Mouse (Mus musculus) embryonic facial prominence, embryonic 13.5 days (tissue): ENCODE measurements around the gene Glmn. TPM values are rescaled to one million over a fixed set of nuclear protein-coding genes. Genes with fewer than 3 reads are reported as not detected.

ENCODE experiments used
- ATAC-seq: fragments of 200-750 bp; cut with Nextera tagmentation; 2 replicates; pipeline ENCODE4 v1.8.0; 2017; ENCODE audit warnings: low read depth; ENCODE audit not compliant: insufficient number of reproducible peaks, insufficient read depth, low FRiP score, low TSS enrichment
- H3K27ac ChIP-seq: fragments of 300-500 bp; sonication (generic); 2 replicates; pipeline ENCODE4 v1.5.1; 2015; ENCODE audit warnings: moderate library complexity, mild to moderate bottlenecking, inconsistent platforms
- H3K27me3 ChIP-seq: fragments of 300-500 bp; sonication (generic); 2 replicates; pipeline ENCODE4 v1.6.1; 2015; ENCODE audit warnings: mild to moderate bottlenecking, inconsistent platforms
- H3K36me3 ChIP-seq: fragments of 300-500 bp; sonication (generic); 2 replicates; pipeline ENCODE4 v1.6.1; 2015; ENCODE audit warnings: mild to moderate bottlenecking, inconsistent platforms
- H3K4me1 ChIP-seq: fragments of 300-500 bp; sonication (generic); 2 replicates; pipeline ENCODE4 v1.6.1; 2015; ENCODE audit warnings: inconsistent platforms
- H3K4me2 ChIP-seq: fragments of 300-500 bp; sonication (generic); 2 replicates; pipeline ENCODE4 v1.6.1; 2015; ENCODE audit warnings: moderate library complexity, mild to moderate bottlenecking, inconsistent platforms
- H3K4me3 ChIP-seq: fragments of 300-500 bp; sonication (generic); 2 replicates; pipeline ENCODE4 v1.5.1; 2015; ENCODE audit warnings: mild to moderate bottlenecking, inconsistent platforms
- H3K9ac ChIP-seq: fragments of 300-500 bp; sonication (generic); 2 replicates; pipeline ENCODE4 v1.6.1; 2015; ENCODE audit warnings: mild to moderate bottlenecking, inconsistent platforms
- H3K9me3 ChIP-seq: fragments of 300-500 bp; sonication (generic); 2 replicates; pipeline ENCODE4 v1.6.1; 2016; ENCODE audit warnings: inconsistent platforms
- WGBS: fragments of 180-500 bp; shearing (Covaris S2); methylation state at CpG from one replicate; pipeline ENCODE4 v1.1.7; 2015; ENCODE audit warnings: mixed read lengths; 5-methylcytosine and 5-hydroxymethylcytosine counted together
- polyA plus RNA-seq: library from polyadenylated mRNA; unstranded; fragments of >200 nt; fragmentation: Nextera tagmentation; extraction: Ambion mirVana; gene quantifications from 2 replicates; pipeline ENCODE4 v1.2.1, GENCODE M21; 2015

The Glmn gene
- polyA plus RNA-seq, 1 experiment from 2014 or later, result 39.2 TPM

DNA sequence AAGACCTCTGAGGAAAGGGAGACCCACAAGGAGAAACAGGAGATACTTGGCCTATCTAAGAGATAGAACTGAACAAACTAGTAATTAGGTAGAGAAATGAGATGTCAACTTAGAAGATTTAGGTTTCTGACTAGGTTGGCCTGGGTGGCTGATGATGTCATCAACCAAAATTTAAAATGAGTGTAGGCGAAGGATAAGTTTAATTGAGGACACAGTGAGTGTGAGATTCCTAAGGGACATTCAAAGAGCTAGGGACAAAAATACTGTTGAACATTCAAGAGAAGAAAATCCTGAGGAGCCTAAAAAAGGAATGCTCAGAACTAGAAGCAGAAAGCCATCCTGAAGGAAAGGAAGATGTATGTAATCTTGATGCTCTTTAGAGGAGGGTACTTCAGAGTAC lies 81.6 kb downstream of the Glmn start:
- Histone ChIP-seq H3K4me1 (no peaks in the 10 kb centered on the region), H3K27ac (no peak overlapping the region), H3K36me3 (no peaks in the 10 kb centered on the region), H3K9ac (no peak overlapping the region), H3K4me2 (no peak overlapping the region), H3K9me3 (no peaks in the 10 kb centered on the region), H3K27me3 (no peaks in the 10 kb centered on the region), H3K4me3 (no peak overlapping the region)
- WGBS, result 93% methylated on average over 1 of the region's 1 CpGs
- no peak for ATAC-seq

DNA sequence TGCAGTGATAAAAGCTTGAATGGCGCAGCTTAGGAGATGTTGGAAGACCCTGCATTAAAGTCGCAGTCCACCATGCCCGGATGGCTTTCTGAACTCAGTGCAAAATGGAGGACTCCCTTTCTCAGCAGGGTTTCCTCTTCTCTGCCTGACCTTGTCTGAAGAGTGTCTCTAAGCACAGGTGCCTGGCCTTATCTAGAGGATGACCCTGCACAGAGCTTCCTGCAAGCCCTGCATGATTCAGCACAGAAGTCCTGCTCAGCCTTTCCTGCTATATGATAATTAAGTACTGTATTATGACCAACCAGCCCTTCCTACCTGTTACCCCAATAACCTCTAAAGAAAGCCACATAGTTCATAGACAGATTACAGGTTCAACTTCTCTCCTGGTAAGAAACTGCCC lies 82.2 kb downstream of the Glmn start:
- H3K36me3 ChIP-seq, result no peaks in the 10 kb centered on the region

DNA sequence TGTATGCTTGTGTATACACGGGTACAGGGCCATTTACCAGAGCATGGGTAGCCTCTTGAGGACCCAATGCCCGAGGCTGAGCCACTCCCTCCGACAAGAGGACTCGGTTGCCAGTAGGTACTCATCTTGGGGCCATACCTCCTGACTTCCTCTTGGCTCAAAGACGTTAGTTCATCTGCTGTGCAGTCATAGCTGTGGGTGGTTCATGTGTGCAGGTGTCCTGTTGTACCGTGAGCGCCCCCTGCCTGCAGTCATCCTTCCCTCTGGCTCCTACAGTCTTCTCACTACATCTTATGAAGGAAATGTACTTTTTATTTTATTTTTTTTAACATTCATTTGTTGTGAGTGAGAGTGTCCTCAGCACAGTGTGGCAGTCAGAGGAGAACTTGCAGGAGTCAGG lies 84.1 kb downstream of the Glmn start:
- Histone ChIP-seq H3K9ac (no peak overlapping the region), H3K4me3 (no peak overlapping the region), H3K4me1 (no peaks in the 10 kb centered on the region), H3K9me3 (no peaks in the 10 kb centered on the region), H3K27me3 (no peaks in the 10 kb centered on the region), H3K4me2 (no peak overlapping the region), H3K27ac (no peak overlapping the region), H3K36me3 (no peaks in the 10 kb centered on the region)
- ATAC-seq, result no peak
- WGBS, result 50% methylated on average over 7 of the region's 7 CpGs

More for the DNA sequence above, 82.2 kb downstream of the Glmn start:
- H3K4me1 ChIP-seq, result no peaks in the 10 kb centered on the region
- no peak for ATAC-seq
- no peak overlapping the region for H3K9ac ChIP-seq
- H3K4me3 ChIP-seq, result no peak overlapping the region
- no peak overlapping the region for H3K27ac ChIP-seq
- H3K9me3 ChIP-seq, result no peaks in the 10 kb centered on the region
- WGBS, result 90% methylated on average over 3 of the region's 3 CpGs
- H3K27me3 ChIP-seq, result no peaks in the 10 kb centered on the region
- no peak overlapping the region for H3K4me2 ChIP-seq

DNA sequence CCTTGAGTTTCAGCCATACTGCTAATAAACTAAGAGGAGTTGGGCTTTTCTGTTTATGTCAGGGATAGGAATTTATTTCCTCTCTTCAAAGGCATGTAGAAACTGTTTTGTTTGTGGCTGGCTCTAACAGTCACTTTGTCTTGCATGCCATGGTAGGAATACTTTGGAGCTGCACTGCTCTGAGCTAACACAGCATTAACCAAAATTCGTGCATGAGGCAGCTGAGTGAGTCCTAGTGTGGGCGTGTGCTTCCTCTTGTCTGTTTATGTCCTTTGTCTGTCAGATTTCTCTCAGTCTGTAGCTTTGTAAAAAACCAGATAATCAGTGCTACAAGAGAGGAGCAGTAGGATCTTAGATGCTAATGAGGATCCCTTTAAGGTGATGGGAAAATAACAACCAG lies 86.4 kb downstream of the Glmn start:
- ATAC-seq, result no peak
- no peaks in the 10 kb centered on the region for H3K27me3 ChIP-seq
- peaks cover 5% of the 10 kb centered on the region for H3K36me3 ChIP-seq
- H3K4me2 ChIP-seq, result no peak overlapping the region
- 63% methylated on average over 2 of the region's 2 CpGs for WGBS
- H3K4me3 ChIP-seq, result no peak overlapping the region
- H3K27ac ChIP-seq, result no peak overlapping the region
- no peaks in the 10 kb centered on the region for H3K4me1 ChIP-seq
- no peak overlapping the region for H3K9ac ChIP-seq
- no peaks in the 10 kb centered on the region for H3K9me3 ChIP-seq

DNA sequence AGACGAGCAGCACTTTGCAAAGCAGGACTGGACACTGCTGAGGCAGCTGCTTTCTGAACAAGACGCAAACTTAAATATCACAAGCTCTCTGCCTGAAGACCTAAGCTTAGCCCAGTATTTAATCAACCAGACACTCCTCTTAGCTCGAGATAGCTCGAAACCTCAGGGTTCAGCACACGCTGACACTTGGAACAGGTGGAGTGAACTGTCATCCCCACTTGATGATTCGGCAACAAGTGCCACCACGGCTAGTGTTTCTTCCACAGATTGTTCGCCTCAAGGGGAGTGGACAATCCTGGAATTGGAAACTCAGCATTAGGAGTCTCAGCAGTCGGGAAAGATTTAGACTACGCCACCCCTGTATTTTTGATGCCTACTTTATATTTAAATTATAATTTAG lies 87.2 kb downstream of the Glmn start:
- Histone ChIP-seq H3K4me3 (no peak overlapping the region), H3K27ac (no peak overlapping the region), H3K9ac (no peak overlapping the region), H3K36me3 (peaks cover 7% of the 10 kb centered on the region), H3K4me2 (no peak overlapping the region), H3K4me1 (no peaks in the 10 kb centered on the region), H3K27me3 (no peaks in the 10 kb centered on the region), H3K9me3 (no peaks in the 10 kb centered on the region)
- ATAC-seq, result no peak
- 84% methylated on average over 10 of the region's 10 CpGs for WGBS

DNA sequence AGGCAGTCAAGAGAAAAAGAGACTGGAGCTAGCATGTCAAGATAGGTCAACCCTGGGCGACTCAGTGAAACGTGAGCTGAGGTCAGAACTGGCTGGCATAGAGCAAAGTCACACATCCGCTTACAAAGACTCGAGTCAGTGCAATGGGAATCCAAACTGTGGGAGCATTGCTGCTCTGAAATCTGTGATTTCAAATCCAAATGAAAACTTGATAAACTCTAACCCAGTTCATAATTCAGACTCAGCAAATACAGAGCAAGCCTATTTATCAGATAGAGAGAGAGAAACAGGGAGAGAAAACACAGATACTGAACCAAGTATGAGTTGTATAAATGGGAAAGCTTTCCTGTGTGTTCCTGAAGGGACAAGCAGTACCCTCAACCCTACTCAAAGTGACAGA lies 90.4 kb downstream of the Glmn start, which contains the start of gene Gm42669:
TSS of gene Gm42669 (plus strand) at position 301 of the 400 bp plus-strand sequence.
- Histone ChIP-seq H3K27ac (no peak within 1 kb of the TSS), H3K4me1 (no peaks in the 10 kb centered on the region), H3K27me3 (no peaks in the 10 kb centered on the region), H3K9ac (no peak within 1 kb of the TSS), H3K4me3 (no peak within 1 kb of the TSS), H3K9me3 (no peaks in the 10 kb centered on the region), H3K4me2 (no peak within 1 kb of the TSS), H3K36me3 (peaks cover 18% of the 10 kb centered on the region)
- 75% methylated on average over 4 of the region's 4 CpGs for WGBS
- no peak for ATAC-seq

DNA sequence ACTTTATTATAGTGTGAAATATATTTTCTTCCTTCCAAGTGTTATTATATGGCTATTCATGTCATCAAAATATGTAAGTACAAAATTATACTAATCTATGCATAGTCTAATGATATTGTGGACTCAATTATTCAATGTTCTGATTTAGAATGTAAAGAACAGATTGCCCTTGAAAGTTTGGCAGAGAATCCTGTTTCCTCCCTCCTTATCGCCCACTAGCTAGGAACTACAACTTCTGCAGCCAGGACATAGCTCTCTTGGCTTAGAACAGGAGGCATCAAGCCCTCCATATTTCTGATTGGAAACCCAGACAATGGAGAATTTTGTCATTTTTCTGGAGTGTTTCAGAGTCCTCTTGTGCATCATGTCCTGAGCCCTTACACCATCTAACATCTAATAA lies 96.9 kb downstream of the Glmn start:
- no peaks in the 10 kb centered on the region for H3K9me3 ChIP-seq
- H3K36me3 ChIP-seq, result peaks cover 13% of the 10 kb centered on the region; the same call in 1 of the 2 replicates
- H3K4me2 ChIP-seq, result no peak overlapping the region
- no peaks in the 10 kb centered on the region for H3K27me3 ChIP-seq
- H3K4me3 ChIP-seq, result no peak overlapping the region
- ATAC-seq, result no peak
- no peak overlapping the region for H3K9ac ChIP-seq
- WGBS, result 79% methylated on average over 1 of the region's 1 CpGs
- no peak overlapping the region for H3K27ac ChIP-seq
- H3K4me1 ChIP-seq, result no peaks in the 10 kb centered on the region

DNA sequence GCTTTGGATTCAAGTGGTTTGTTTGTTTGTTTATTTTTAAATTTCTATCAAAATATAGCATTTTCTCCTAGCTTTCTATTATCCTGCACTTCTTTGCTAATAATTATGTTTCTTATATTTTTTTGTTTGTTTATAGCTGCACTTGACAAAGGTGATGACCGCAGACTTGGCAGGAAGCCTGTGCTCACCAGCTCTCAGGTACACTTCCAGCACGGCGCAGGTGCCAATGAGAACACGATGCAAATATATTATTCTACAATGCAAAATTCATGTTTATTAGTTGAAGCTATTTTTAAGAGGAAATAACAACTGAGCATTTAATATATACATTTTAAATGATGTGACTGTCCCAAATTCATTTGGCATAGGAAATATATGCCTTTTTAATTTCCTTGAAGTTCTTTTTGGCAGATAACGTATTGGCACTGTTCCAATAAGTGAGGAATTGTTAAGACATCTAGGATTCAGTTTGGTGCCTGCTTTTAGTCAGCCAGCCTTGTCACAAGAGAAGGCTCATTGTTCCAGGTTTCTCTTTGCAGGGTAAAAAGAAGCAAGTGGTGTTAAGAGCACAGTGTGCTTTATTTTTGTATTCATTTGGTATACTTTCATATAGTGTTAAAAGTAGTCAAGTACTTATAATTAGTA lies 97.7 kb downstream of the Glmn start:
- Histone ChIP-seq H3K9me3 (no peaks in the 10 kb centered on the region), H3K27ac (no peak overlapping the region), H3K4me1 (no peaks in the 10 kb centered on the region), H3K27me3 (no peaks in the 10 kb centered on the region), H3K9ac (no peak overlapping the region), H3K4me2 (no peak overlapping the region), H3K36me3 (peaks cover 6% of the 10 kb centered on the region; the same call in 1 of the 2 replicates), H3K4me3 (no peak overlapping the region)
- no peak for ATAC-seq
- WGBS, result 88% methylated on average over 5 of the region's 5 CpGs

Other genes with a start within 250 kb of the Glmn start
- gene Ephx4, start 195.2 kb downstream of the Glmn start, polyA plus RNA-seq, result 1.2 TPM in 2 replicates
- gene Lpcat2b, start 166.3 kb downstream of the Glmn start, polyA plus RNA-seq, result not detected in 2 replicates
- 5.9 and 6.2 TPM in 2 replicates for gene Btbd8, start 159.9 kb downstream of the Glmn start, polyA plus RNA-seq
- gene Gm42669, start 90.3 kb downstream of the Glmn start, polyA plus RNA-seq, result 0.66 and 0.72 TPM in 2 replicates
- gene 1700028K03Rik, start 63.2 kb downstream of the Glmn start, polyA plus RNA-seq, result 0.18 and 0.36 TPM in 2 replicates
- gene Rpap2, start 515 bp downstream of the Glmn start, polyA plus RNA-seq, result 22.4 and 24.2 TPM in 2 replicates
- not detected in 2 replicates for gene Gfi1, start 128.1 kb upstream of the Glmn start, polyA plus RNA-seq
- gene Ube2d2b, start 232.2 kb upstream of the Glmn start, polyA plus RNA-seq, result 0.20 and 0.26 TPM in 2 replicates